Mouse (Mus musculus): ENCODE measurements around the gene Traf2. TPM values are rescaled to one million over a fixed set of nuclear protein-coding genes. Genes with fewer than 3 reads are reported as not detected.

Gene Traf2
- polyA plus RNA-seq, 1 experiment from 2014 or later = 22.3 TPM

Other genes starting within 250 kb of the Traf2 start
- 0.44 TPM in 1 of 2 replicates, not detected in the other for gene Grin1, start 227.8 kb downstream of the Traf2 start, polyA plus RNA-seq (2016; fragmentation: Nextera tagmentation; extraction: Ambion mirVana)
- 34.0 and 40.9 TPM in 2 replicates for gene Man1b1, start 214.6 kb downstream of the Traf2 start, polyA plus RNA-seq (2016; fragmentation: Nextera tagmentation; extraction: Ambion mirVana)
- 11.3 TPM in 2 replicates for gene Dpp7, start 190.6 kb downstream of the Traf2 start, polyA plus RNA-seq (2016; fragmentation: Nextera tagmentation; extraction: Ambion mirVana)
- 10.7 and 11.2 TPM in 2 replicates for gene Uap1l1, start 181.3 kb downstream of the Traf2 start, polyA plus RNA-seq (2016; fragmentation: Nextera tagmentation; extraction: Ambion mirVana)
- 18.5 and 20.0 TPM in 2 replicates for gene Sapcd2, start 174.6 kb downstream of the Traf2 start, polyA plus RNA-seq (2016; fragmentation: Nextera tagmentation; extraction: Ambion mirVana)
- 0.18 and 0.44 TPM in 2 replicates for gene Entpd2, start 151.1 kb downstream of the Traf2 start, polyA plus RNA-seq (2016; fragmentation: Nextera tagmentation; extraction: Ambion mirVana)
- 22.3 and 22.4 TPM in 2 replicates for gene Npdc1, start 147.6 kb downstream of the Traf2 start, polyA plus RNA-seq (2016; fragmentation: Nextera tagmentation; extraction: Ambion mirVana)
- gene Fut7, start 123.7 kb downstream of the Traf2 start, polyA plus RNA-seq (2016; fragmentation: Nextera tagmentation; extraction: Ambion mirVana) = not detected in 2 replicates
- 4.8 and 5.0 TPM in 2 replicates for gene Abca2, start 118.2 kb downstream of the Traf2 start, polyA plus RNA-seq (2016; fragmentation: Nextera tagmentation; extraction: Ambion mirVana)
- gene Clic3, start 90.1 kb downstream of the Traf2 start, polyA plus RNA-seq (2016; fragmentation: Nextera tagmentation; extraction: Ambion mirVana) = 1.1 and 1.4 TPM in 2 replicates
- 22.1 and 22.7 TPM in 2 replicates for gene Paxx, start 85.8 kb downstream of the Traf2 start, polyA plus RNA-seq (2016; fragmentation: Nextera tagmentation; extraction: Ambion mirVana)
- 2.4 and 2.6 TPM in 2 replicates for gene Ptgds, start 76.9 kb downstream of the Traf2 start, polyA plus RNA-seq (2016; fragmentation: Nextera tagmentation; extraction: Ambion mirVana)
- gene Lcn12, start 53.0 kb downstream of the Traf2 start, polyA plus RNA-seq (2016; fragmentation: Nextera tagmentation; extraction: Ambion mirVana) = not detected in 2 replicates
- 82.7 and 83.3 TPM in 2 replicates for gene Fbxw5, start 46.2 kb downstream of the Traf2 start, polyA plus RNA-seq (2016; fragmentation: Nextera tagmentation; extraction: Ambion mirVana)
- 2.4 and 3.3 TPM in 2 replicates for gene C8g, start 45.2 kb downstream of the Traf2 start, polyA plus RNA-seq (2016; fragmentation: Nextera tagmentation; extraction: Ambion mirVana)
- 300 and 303 TPM in 2 replicates for gene Edf1, start 10.9 kb upstream of the Traf2 start, polyA plus RNA-seq (2016; fragmentation: Nextera tagmentation; extraction: Ambion mirVana)
- 1.2 and 3.5 TPM in 2 replicates for gene Mamdc4, start 27.9 kb upstream of the Traf2 start, polyA plus RNA-seq (2016; fragmentation: Nextera tagmentation; extraction: Ambion mirVana)
- gene Phpt1, start 28.3 kb upstream of the Traf2 start, polyA plus RNA-seq (2016; fragmentation: Nextera tagmentation; extraction: Ambion mirVana) = 161 and 164 TPM in 2 replicates
- gene Ajm1, start 34.8 kb upstream of the Traf2 start, polyA plus RNA-seq (2016; fragmentation: Nextera tagmentation; extraction: Ambion mirVana) = 0.46 and 0.51 TPM in 2 replicates
- gene Rabl6, start 61.6 kb upstream of the Traf2 start, polyA plus RNA-seq (2016; fragmentation: Nextera tagmentation; extraction: Ambion mirVana) = 48.6 and 49.2 TPM in 2 replicates
- 0.12 and 0.14 TPM in 2 replicates for gene Ccdc183, start 70.7 kb upstream of the Traf2 start, polyA plus RNA-seq (2016; fragmentation: Nextera tagmentation; extraction: Ambion mirVana)
- gene Tmem141, start 75.1 kb upstream of the Traf2 start, polyA plus RNA-seq (2016; fragmentation: Nextera tagmentation; extraction: Ambion mirVana) = 15.3 and 17.8 TPM in 2 replicates
- 0.63 and 1.1 TPM in 2 replicates for gene Fcna, start 81.1 kb upstream of the Traf2 start, polyA plus RNA-seq (2016; fragmentation: Nextera tagmentation; extraction: Ambion mirVana)
- gene Lcn8, start 106.2 kb upstream of the Traf2 start, polyA plus RNA-seq (2016; fragmentation: Nextera tagmentation; extraction: Ambion mirVana) = not detected in 2 replicates
- gene Lcn5, start 111.0 kb upstream of the Traf2 start, polyA plus RNA-seq (2016; fragmentation: Nextera tagmentation; extraction: Ambion mirVana) = not detected in 2 replicates
- gene Lcn6, start 129.8 kb upstream of the Traf2 start, polyA plus RNA-seq (2016; fragmentation: Nextera tagmentation; extraction: Ambion mirVana) = not detected in 2 replicates
- gene Lcn10, start 135.8 kb upstream of the Traf2 start, polyA plus RNA-seq (2016; fragmentation: Nextera tagmentation; extraction: Ambion mirVana) = not detected in 2 replicates
- not detected in 2 replicates for gene Obp2a, start 153.1 kb upstream of the Traf2 start, polyA plus RNA-seq (2016; fragmentation: Nextera tagmentation; extraction: Ambion mirVana)
- 57.5 and 58.9 TPM in 2 replicates for gene Bmyc, start 159.8 kb upstream of the Traf2 start, polyA plus RNA-seq (2016; fragmentation: Nextera tagmentation; extraction: Ambion mirVana)
- not detected in 2 replicates for gene Obp2b, start 190.1 kb upstream of the Traf2 start, polyA plus RNA-seq (2016; fragmentation: Nextera tagmentation; extraction: Ambion mirVana)
- not detected in 2 replicates for gene Lcn3, start 218.6 kb upstream of the Traf2 start, polyA plus RNA-seq (2016; fragmentation: Nextera tagmentation; extraction: Ambion mirVana)
- not detected in 2 replicates for gene Lcn11, start 230.1 kb upstream of the Traf2 start, polyA plus RNA-seq (2016; fragmentation: Nextera tagmentation; extraction: Ambion mirVana)
- not detected in 2 replicates for gene Gm13539, start 235.3 kb upstream of the Traf2 start, polyA plus RNA-seq (2016; fragmentation: Nextera tagmentation; extraction: Ambion mirVana)